Mouse (Mus musculus) erythroblast, embryonic 14.5 days (primary cell): ENCODE data around the gene 2310003L06Rik.

Experiments
- GATA1 ChIP-seq: IDR thresholded peaks from 2 replicates; pipeline ENCODE4 v1.6.1; 2012; ENCODE audit warnings: low read length, inconsistent platforms, mixed read lengths
- TAL1 ChIP-seq: IDR thresholded peaks from 3 replicates; pipeline ENCODE4 v1.6.1; 2012; ENCODE audit warnings: low read length, inconsistent platforms, mixed read lengths

GRCm38 (mm10) chr5:87979139-87979538, 9.9 kb downstream of the 2310003L06Rik start, which contains the start of gene Cabs1:
- no peak for TF ChIP-seq TAL1
- TF ChIP-seq GATA1 = no peak
